ENCODE assay signal across 11 mouse cellular contexts in the genomic region with DNA sequence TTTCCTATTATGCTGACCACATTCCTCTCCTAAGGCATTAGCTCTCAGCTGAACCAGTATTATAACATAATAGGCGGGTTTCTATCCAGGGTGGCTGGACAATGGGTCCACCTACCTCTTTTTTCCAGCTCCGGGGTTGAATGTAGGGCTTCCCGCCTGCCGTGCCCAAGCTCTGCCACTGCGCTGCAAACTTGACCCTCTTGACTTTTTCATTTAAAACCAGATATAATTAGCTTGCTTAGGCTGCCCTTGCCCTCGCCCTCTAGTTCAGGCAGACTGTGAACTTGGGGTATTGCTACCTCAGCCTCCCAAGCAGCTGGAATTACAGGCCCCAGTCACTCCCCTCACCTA. TPM values are rescaled to one million over a fixed set of nuclear protein-coding genes. Genes with fewer than 3 reads are reported as not detected.
DNase-seq lines count a peak whose midpoint lies in the region; ATAC-seq and TF ChIP-seq lines count a peak whose summit lies in the region.
"Had no signal": no experiment of that assay in that cellular context is flagged by ENCODE, and none has a peak within 500 bp of the region (broad histone marks: within the 10 kb centered on the region; RNA-seq: fewer than 3 reads in every experiment).

No protein-coding gene starts in this region.

- H3K9ac ChIP-seq in heart, embryonic 13.5 days: no peak overlapping the region
- no peak overlapping the region for H3K9ac ChIP-seq in liver, adult 2 months (ENCODE audit: low read depth, low read length)
- H3K9ac ChIP-seq in embryonic facial prominence, embryonic 15.5 days: no peak overlapping the region
- H3K9ac ChIP-seq: liver, embryonic 15.5 days had no signal

- H3K79me2 ChIP-seq in liver, adult 2 months (ENCODE audit: control insufficient read depth, insufficient read depth, low read length): no peaks in the 10 kb centered on the region

- H3K36me3 ChIP-seq in heart, embryonic 13.5 days: no peaks in the 10 kb centered on the region
- H3K36me3 ChIP-seq in liver, adult 2 months (ENCODE audit: control insufficient read depth, insufficient read depth, low read length): no peaks in the 10 kb centered on the region
- H3K36me3 ChIP-seq in embryonic facial prominence, embryonic 15.5 days: no peaks in the 10 kb centered on the region
- H3K36me3 ChIP-seq: liver, embryonic 15.5 days had no signal

- no peak overlapping the region for H3K4me2 ChIP-seq in heart, embryonic 13.5 days
- H3K4me2 ChIP-seq in embryonic facial prominence, embryonic 15.5 days (replicated peaks): no peak overlapping the region
- H3K4me2 ChIP-seq: liver, embryonic 15.5 days had no signal

- no peak for TF ChIP-seq POLR2A in liver, adult 2 months (IDR thresholded peaks at IDR 0.05; ENCODE audit: extremely low read depth, insufficient read depth, low read length)

- H3K27me3 ChIP-seq in heart, embryonic 13.5 days (replicated peaks): no peaks in the 10 kb centered on the region
- H3K27me3 ChIP-seq in liver, adult 2 months (ENCODE audit: control insufficient read depth, insufficient read depth, low read length): no peaks in the 10 kb centered on the region
- no peaks in the 10 kb centered on the region for H3K27me3 ChIP-seq in embryonic facial prominence, embryonic 15.5 days
- H3K27me3 ChIP-seq: liver, embryonic 15.5 days had no signal

- DNase-seq in heart, postnatal 4 days: no peak
- DNase-seq in liver, adult 2 months (ENCODE audit: extremely low read depth, low read depth, low spot score): no peak
- no peak for DNase-seq in liver
- DNase-seq in R1 (ENCODE audit: low read depth, low spot score): peak; percentile 72
- DNase-seq in ovary, postnatal 10 days (ENCODE audit: low spot score): no peak
- DNase-seq in frontal cortex, postnatal 10 days (ENCODE audit: low spot score in 2 of 2): no peak
- DNase-seq: cerebellum, postnatal 10 days had no signal

- H3K4me1 ChIP-seq in heart, embryonic 13.5 days: peaks cover 23% of the 10 kb centered on the region
- H3K4me1 ChIP-seq in liver, adult 2 months (ENCODE audit: control insufficient read depth, insufficient read depth, low read length): peaks cover 11% of the 10 kb centered on the region
- peaks cover 13% of the 10 kb centered on the region for H3K4me1 ChIP-seq in embryonic facial prominence, embryonic 15.5 days

- no peaks in the 10 kb centered on the region for H3K9me3 ChIP-seq in heart, embryonic 13.5 days
- H3K9me3 ChIP-seq in embryonic facial prominence, embryonic 15.5 days (replicated peaks): no peaks in the 10 kb centered on the region
- H3K9me3 ChIP-seq: liver, embryonic 15.5 days had no signal

- TF ChIP-seq CTCF in liver, adult 2 months (IDR thresholded peaks at IDR 0.05; ENCODE audit: low read depth, low read length): no peak

- H3K4me3 ChIP-seq in heart, embryonic 13.5 days: no peak overlapping the region
- no peak overlapping the region for H3K4me3 ChIP-seq in liver, adult 2 months (ENCODE audit: insufficient read depth, low read depth, low read length)
- no peak overlapping the region for H3K4me3 ChIP-seq in embryonic facial prominence, embryonic 15.5 days (replicated peaks)
- H3K4me3 ChIP-seq: left cerebral cortex, adult 2 months; liver, embryonic 15.5 days had no signal

- H3K27ac ChIP-seq in heart, embryonic 13.5 days (replicated peaks): peak overlapping the region; percentile 67
- peak overlapping the region; percentile 22 for H3K27ac ChIP-seq in liver, adult 2 months (replicated peaks; ENCODE audit: insufficient read depth, low read depth, low read length)
- peak overlapping the region; percentile 36; the same call in 1 of the 2 replicates for H3K27ac ChIP-seq in embryonic facial prominence, embryonic 15.5 days (replicated peaks)
- H3K27ac ChIP-seq: left cerebral cortex, adult 2 months; liver, embryonic 15.5 days had no signal

- WGBS in heart, embryonic 13.5 days: 46% methylated on average over 6 of the region's 6 CpGs
- whole genome bisulfite sequencing in liver, adult 2 months: 72% methylated on average over 6 of the region's 6 CpGs
- WGBS in embryonic facial prominence, embryonic 15.5 days: 49% methylated on average over 6 of the region's 6 CpGs

- no peak for ATAC-seq in heart, embryonic 13.5 days (ENCODE audit: extremely low read depth, insufficient number of reproducible peaks, low FRiP score, low TSS enrichment)
- ATAC-seq in embryonic facial prominence, embryonic 15.5 days (ENCODE audit: insufficient number of reproducible peaks, low FRiP score, low TSS enrichment, low read depth): peak; percentile 64; the same call in 1 of the 2 replicates

RNA-seq across cellular contexts. Expression of a gene that starts 8.1 kb away (rescaled TPM):
- 400 and 416 TPM in 2 replicates for polyA plus RNA-seq in heart, embryonic 13.5 days (2015; fragmentation: Nextera tagmentation; extraction: Ambion mirVana)
- total RNA-seq in heart, postnatal 4 days (2021): 100 to 1,000 TPM; 162 to 167 TPM
- 146 and 163 TPM in 2 replicates for total RNA-seq in liver, adult 2 months (2014; rRNA removed)
- polyA plus RNA-seq in liver, adult 2 months (2012; rRNA removed): 92.4 and 116 TPM in 2 replicates
- polyA plus RNA-seq in embryonic facial prominence, embryonic 15.5 days (2015; fragmentation: Nextera tagmentation; extraction: Ambion mirVana): 844 and 852 TPM in 2 replicates
